Mouse (Mus musculus) bone marrow macrophage, adult 2 months (primary cell): ENCODE results near the gene Dnmt3c.

Source experiments
- CTCF ChIP-seq: IDR thresholded peaks from 2 replicates; pipeline ENCODE4 v1.5.1; 2012; ENCODE audit warnings: low read depth, mild to moderate bottlenecking, low read length, moderate library complexity
- POLR2A ChIP-seq: IDR thresholded peaks from 2 replicates; pipeline ENCODE4 v1.6.1; 2012; ENCODE audit warnings: mild to moderate bottlenecking, low read depth, low read length, borderline replicate concordance

DNA sequence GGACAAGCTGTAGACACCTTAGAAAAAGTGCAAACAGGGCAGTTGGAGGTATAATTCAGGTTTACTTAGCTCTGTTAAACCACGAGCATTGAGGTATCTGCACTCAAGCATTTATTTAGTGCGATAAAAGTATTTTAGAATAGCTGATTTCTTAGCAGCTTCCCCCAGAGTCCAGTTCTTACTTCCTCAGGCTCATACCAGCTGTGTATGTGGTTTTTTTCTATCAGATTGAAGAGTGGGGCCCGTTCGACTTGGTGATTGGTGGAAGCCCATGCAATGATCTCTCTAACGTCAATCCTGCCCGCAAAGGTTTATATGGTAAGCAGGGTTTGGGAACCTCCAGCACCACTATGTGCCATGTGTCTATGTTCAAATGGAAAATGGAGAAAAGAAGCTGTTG is 19.5 kb upstream of the Dnmt3c start:
- no peak for TF ChIP-seq CTCF
- TF ChIP-seq POLR2A = no peak
